Mouse (Mus musculus) limb, embryonic 13.5 days (tissue): ENCODE results near the gene Myl12a. TPM values are rescaled to one million over a fixed set of nuclear protein-coding genes. Genes with fewer than 3 reads are reported as not detected.

Experiments
- ATAC-seq: fragments of 200-750 bp; cut with Nextera tagmentation; 2 replicates; pipeline ENCODE4 v1.8.0; 2017; ENCODE audit warnings: low read depth, moderate number of reproducible peaks, moderate TSS enrichment; ENCODE audit not compliant: low FRiP score
- H3K27ac ChIP-seq: fragments of 300-500 bp; sonication (generic); 2 replicates; pipeline ENCODE4 v1.5.1; 2015; ENCODE audit warnings: inconsistent platforms, mild to moderate bottlenecking, moderate library complexity
- H3K27me3 ChIP-seq: fragments of 300-500 bp; sonication (generic); 2 replicates; pipeline ENCODE4 v1.6.1; 2015; ENCODE audit warnings: mild to moderate bottlenecking, inconsistent platforms
- H3K36me3 ChIP-seq: fragments of 300-500 bp; sonication (generic); 2 replicates; pipeline ENCODE4 v1.6.1; 2015; ENCODE audit warnings: inconsistent platforms, mild to moderate bottlenecking, moderate library complexity
- H3K4me1 ChIP-seq: fragments of 300-500 bp; sonication (generic); 2 replicates; pipeline ENCODE4 v1.6.1; 2015; ENCODE audit warnings: inconsistent platforms
- H3K4me2 ChIP-seq: fragments of 300-500 bp; sonication (generic); replicated peaks from 2 replicates; pipeline ENCODE4 v1.6.1; 2015; ENCODE audit warnings: inconsistent platforms, mild to moderate bottlenecking, moderate library complexity
- H3K4me3 ChIP-seq: fragments of 300-500 bp; sonication (generic); 2 replicates; pipeline ENCODE4 v1.5.1; 2015; ENCODE audit warnings: moderate library complexity, mild to moderate bottlenecking, inconsistent platforms
- H3K9ac ChIP-seq: fragments of 300-500 bp; sonication (generic); 2 replicates; pipeline ENCODE4 v1.6.1; 2015; ENCODE audit warnings: mild to moderate bottlenecking, inconsistent platforms
- H3K9me3 ChIP-seq: fragments of 300-500 bp; sonication (generic); 2 replicates; pipeline ENCODE4 v1.6.1; 2016; ENCODE audit warnings: inconsistent platforms
- WGBS: fragments of 180-500 bp; shearing (Covaris S2); methylation state at CpG from one replicate; pipeline ENCODE4 v1.1.7; 2015; 5-methylcytosine and 5-hydroxymethylcytosine counted together
- polyA plus RNA-seq: library from polyadenylated mRNA; unstranded; fragments of >200 nt; fragmentation: Nextera tagmentation; extraction: Ambion mirVana; gene quantifications from 2 replicates; pipeline ENCODE4 v1.2.1, GENCODE M21; 2015

Gene Myl12a
- polyA plus RNA-seq, 1 experiment from 2014 or later, result 703 TPM

- no peaks in the 10 kb centered on the region for H3K9me3 ChIP-seq
- 92% methylated on average over 6 of the region's 6 CpGs for WGBS
- no peaks in the 10 kb centered on the region for H3K27me3 ChIP-seq
- H3K4me3 ChIP-seq, result no peak overlapping the region
- H3K27ac ChIP-seq, result no peak overlapping the region
- H3K4me1 ChIP-seq, result peaks cover 65% of the 10 kb centered on the region
- H3K36me3 ChIP-seq, result peaks cover 46% of the 10 kb centered on the region
- H3K9ac ChIP-seq, result no peak overlapping the region
- ATAC-seq, result no peak
- no peak overlapping the region for H3K4me2 ChIP-seq
Measured at GRCm38 (mm10) chr17:70995551-70995950, 7.1 kb downstream of the Myl12a start.

- no peak for ATAC-seq
- peaks cover 46% of the 10 kb centered on the region for H3K36me3 ChIP-seq
- 79% methylated on average over 6 of the region's 6 CpGs for WGBS
Measured at GRCm38 (mm10) chr17:70994671-70995070, 8.0 kb downstream of the Myl12a start.

GRCm38 (mm10) chr17:70993385-70993807 lies 9.3 kb downstream of the Myl12a start:
- Histone ChIP-seq H3K9me3 (no peaks in the 10 kb centered on the region), H3K4me1 (peaks cover 60% of the 10 kb centered on the region), H3K27me3 (no peaks in the 10 kb centered on the region), H3K4me3 (no peak overlapping the region), H3K36me3 (peaks cover 46% of the 10 kb centered on the region), H3K9ac (no peak overlapping the region), H3K4me2 (no peak overlapping the region), H3K27ac (no peak overlapping the region)
- 55% methylated on average over 3 of the region's 3 CpGs for WGBS
- no peak; the same call in 1 of the 2 replicates for ATAC-seq

More at GRCm38 (mm10) chr17:70994671-70995070, 8.0 kb downstream of the Myl12a start:
- no peak overlapping the region for H3K4me2 ChIP-seq
- H3K27me3 ChIP-seq, result no peaks in the 10 kb centered on the region
- no peak overlapping the region for H3K9ac ChIP-seq
- H3K4me3 ChIP-seq, result no peak overlapping the region
- H3K9me3 ChIP-seq, result no peaks in the 10 kb centered on the region
- H3K4me1 ChIP-seq, result peaks cover 57% of the 10 kb centered on the region
- peak overlapping the region; percentile 15; the same call in 1 of the 2 replicates for H3K27ac ChIP-seq

GRCm38 (mm10) chr17:70992662-70993061 lies 10.0 kb downstream of the Myl12a start:
- no peak overlapping the region for H3K4me3 ChIP-seq
- peaks cover 46% of the 10 kb centered on the region for H3K36me3 ChIP-seq
- no peak overlapping the region for H3K9ac ChIP-seq
- no peaks in the 10 kb centered on the region for H3K27me3 ChIP-seq
- H3K27ac ChIP-seq, result peak overlapping the region; percentile 67; the same call in 1 of the 2 replicates
- no peaks in the 10 kb centered on the region for H3K9me3 ChIP-seq
- H3K4me2 ChIP-seq, result no peak overlapping the region
- 70% methylated on average over 9 of the region's 9 CpGs for WGBS
- no peak for ATAC-seq
- H3K4me1 ChIP-seq, result peaks cover 60% of the 10 kb centered on the region

GRCm38 (mm10) chr17:70991706-70992625 lies 10.7 kb downstream of the Myl12a start:
- peaks cover 46% of the 10 kb centered on the region for H3K36me3 ChIP-seq
- H3K9ac ChIP-seq, result no peak overlapping the region
- no peaks in the 10 kb centered on the region for H3K27me3 ChIP-seq
- H3K4me2 ChIP-seq, result peak overlapping the region; percentile 76; the same call in 1 of the 2 replicates
- peak overlapping the region; percentile 94; the same call in 1 of the 2 replicates for H3K27ac ChIP-seq
- ATAC-seq, result no peak
- 84% methylated on average over 16 of the region's 16 CpGs for WGBS
- no peak overlapping the region for H3K4me3 ChIP-seq
- H3K9me3 ChIP-seq, result no peaks in the 10 kb centered on the region
- peaks cover 60% of the 10 kb centered on the region for H3K4me1 ChIP-seq

GRCm38 (mm10) chr17:70990403-70991303 lies 12.0 kb downstream of the Myl12a start:
- Histone ChIP-seq H3K4me1 (peaks cover 60% of the 10 kb centered on the region), H3K27me3 (no peaks in the 10 kb centered on the region), H3K36me3 (peaks cover 47% of the 10 kb centered on the region), H3K27ac (peak overlapping the region; percentile 94), H3K9me3 (no peaks in the 10 kb centered on the region), H3K9ac (peak overlapping the region; percentile 89), H3K4me3 (peak overlapping the region; percentile 81), H3K4me2 (peak overlapping the region; percentile 76)
- ATAC-seq, result peak; percentile 89
- under 1% methylated on average over 70 of the region's 70 CpGs for WGBS

GRCm38 (mm10) chr17:70989991-70990390 lies 12.7 kb downstream of the Myl12a start:
- peak overlapping the region; percentile 89 for H3K9ac ChIP-seq
- peaks cover 60% of the 10 kb centered on the region for H3K4me1 ChIP-seq
- peak overlapping the region; percentile 81 for H3K4me3 ChIP-seq
- H3K4me2 ChIP-seq, result peak overlapping the region; percentile 76
- peak; percentile 37 for ATAC-seq
- no peaks in the 10 kb centered on the region for H3K9me3 ChIP-seq
- H3K27me3 ChIP-seq, result no peaks in the 10 kb centered on the region
- WGBS, result 2% methylated on average over 24 of the region's 24 CpGs
- H3K27ac ChIP-seq, result peak overlapping the region; percentile 94
- peaks cover 48% of the 10 kb centered on the region for H3K36me3 ChIP-seq

- 58% methylated on average over 8 of the region's 8 CpGs for WGBS
- ATAC-seq, result no peak
- Histone ChIP-seq H3K36me3 (peaks cover 42% of the 10 kb centered on the region), H3K4me2 (peak overlapping the region; percentile 76), H3K4me1 (peaks cover 57% of the 10 kb centered on the region), H3K27ac (no peak overlapping the region), H3K9me3 (no peaks in the 10 kb centered on the region), H3K27me3 (no peaks in the 10 kb centered on the region), H3K4me3 (peak overlapping the region; percentile 81), H3K9ac (peak overlapping the region; percentile 89)
Measured at GRCm38 (mm10) chr17:70989430-70989829, 13.2 kb downstream of the Myl12a start.

- Histone ChIP-seq H3K27ac (no peak overlapping the region), H3K4me3 (no peak overlapping the region), H3K36me3 (peaks cover 32% of the 10 kb centered on the region), H3K4me1 (peaks cover 56% of the 10 kb centered on the region), H3K4me2 (peak overlapping the region; percentile 21), H3K9ac (no peak overlapping the region), H3K9me3 (no peaks in the 10 kb centered on the region), H3K27me3 (no peaks in the 10 kb centered on the region)
- 91% methylated on average over 12 of the region's 12 CpGs for WGBS
- ATAC-seq, result no peak
Measured at GRCm38 (mm10) chr17:70988337-70988767, 14.3 kb downstream of the Myl12a start.

GRCm38 (mm10) chr17:70986831-70987660 lies 15.6 kb downstream of the Myl12a start:
- 88% methylated on average over 15 of the region's 15 CpGs for WGBS
- Histone ChIP-seq H3K27ac (no peak overlapping the region), H3K9ac (no peak overlapping the region), H3K9me3 (no peaks in the 10 kb centered on the region), H3K4me3 (no peak overlapping the region), H3K27me3 (no peaks in the 10 kb centered on the region), H3K36me3 (peaks cover 32% of the 10 kb centered on the region), H3K4me1 (peaks cover 44% of the 10 kb centered on the region), H3K4me2 (no peak overlapping the region)
- no peak for ATAC-seq

GRCm38 (mm10) chr17:70986355-70986740 lies 16.3 kb downstream of the Myl12a start:
- no peak overlapping the region for H3K27ac ChIP-seq
- no peak overlapping the region for H3K4me2 ChIP-seq
- no peaks in the 10 kb centered on the region for H3K9me3 ChIP-seq

More at GRCm38 (mm10) chr17:70986355-70986740, 16.3 kb downstream of the Myl12a start:
- Histone ChIP-seq H3K36me3 (peaks cover 34% of the 10 kb centered on the region), H3K4me3 (no peak overlapping the region), H3K27me3 (no peaks in the 10 kb centered on the region), H3K9ac (no peak overlapping the region), H3K4me1 (peaks cover 37% of the 10 kb centered on the region)
- 78% methylated on average over 6 of the region's 6 CpGs for WGBS
- no peak for ATAC-seq
